Mouse (Mus musculus): Measurements from ENCODE around the gene S100a6. TPM values are rescaled to one million over a fixed set of nuclear protein-coding genes. Genes with fewer than 3 reads are reported as not detected.

The S100a6 gene
- total RNA-seq, 2 experiments from 2014 or later, result 70.8 to 84.4 TPM

- no peak for DNase-seq (ENCODE audit: low spot score)
- intact Hi-C loops (cut with DNase I), result loop anchor here (5.0 kb wide), 1 partner anchor 43 kb away; no protein-coding TSS in a partner anchor
These were observed 51.5 kb downstream of the S100a6 start for GRCm38 (mm10) chr3:90664219-90664618.

DNA sequence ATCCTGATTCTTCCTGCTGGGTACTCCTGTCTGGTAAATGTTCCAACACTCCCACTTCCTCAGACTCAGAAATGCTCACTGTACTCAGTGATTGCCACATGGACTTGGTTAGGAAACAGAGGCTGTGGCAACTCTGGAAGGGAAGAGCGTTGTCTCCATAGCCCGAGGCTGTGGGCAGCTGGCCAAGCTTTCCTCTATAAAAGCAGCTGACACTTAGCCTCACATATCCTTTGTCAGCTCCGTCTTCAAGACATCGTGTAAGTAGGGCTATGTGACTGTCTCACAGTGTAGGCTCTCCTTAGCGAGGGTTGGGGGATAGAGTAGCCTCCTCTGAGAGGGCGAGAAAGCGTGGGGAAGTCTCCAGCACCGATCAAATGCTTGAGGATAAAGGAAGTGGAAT lies 56.2 kb downstream of the S100a6 start, which contains the start of gene S100a8:
S100a8 (plus strand) TSS at position 133 of the 400 bp plus-strand sequence.
- DNase-seq (ENCODE audit: low spot score), result no peak
- intact Hi-C loops (cut with DNase I), result no loop called here

Other genes starting within 250 kb of the S100a6 start
- 1 to 10 TPM in 1 of 2 experiments, under 1 TPM in 1; 0.78 to 1.4 TPM for gene Slc27a3, start 222.9 kb upstream of the S100a6 start, total RNA-seq (2021)
- 10 to 100 TPM; 25.2 to 26.9 TPM for gene Ints3, start 179.3 kb upstream of the S100a6 start, total RNA-seq (2021)
- gene Npr1, start 147.0 kb upstream of the S100a6 start, total RNA-seq (2021), result 10 to 100 TPM; 17.2 to 18.8 TPM
- gene Ilf2, start 136.8 kb upstream of the S100a6 start, total RNA-seq (2021), result 10 to 100 TPM; 31.5 to 33.4 TPM
- 10 to 100 TPM; 59.5 to 62.6 TPM for gene Snapin, start 121.8 kb upstream of the S100a6 start, total RNA-seq (2021)
- 100 to 1,000 TPM; 100 to 113 TPM for gene Chtop, start 103.4 kb upstream of the S100a6 start, total RNA-seq (2021)
- 100 to 1,000 TPM; 777 to 804 TPM for gene S100a1, start 98.5 kb upstream of the S100a6 start, total RNA-seq (2021)
- 10 to 100 TPM; 27.1 to 29.7 TPM for gene S100a13, start 98.4 kb upstream of the S100a6 start, total RNA-seq (2021)
- under 1 TPM; 0.23 to 0.48 TPM for gene S100a14, start 86.0 kb upstream of the S100a6 start, total RNA-seq (2021)
- 10 to 100 TPM; 71.3 to 74.7 TPM for gene S100a16, start 75.6 kb upstream of the S100a6 start, total RNA-seq (2021)
- gene S100a3, start 52.3 kb upstream of the S100a6 start, total RNA-seq (2021), result not detected
- gene S100a2, start 22.6 kb upstream of the S100a6 start, total RNA-seq (2021), result not detected
- gene Gm42674, start 11.0 kb upstream of the S100a6 start, total RNA-seq (2021), result not detected
- gene S100a4, start 9.1 kb upstream of the S100a6 start, total RNA-seq (2021), result 10 to 100 TPM in 1 of 2 experiments, 1 to 10 TPM in 1; 8.0 to 11.2 TPM
- not detected for gene S100a5, start 4.4 kb upstream of the S100a6 start, total RNA-seq (2021)
- under 1 TPM; 0.28 to 0.60 TPM for gene S100a7a, start 41.1 kb downstream of the S100a6 start, total RNA-seq (2021)
- gene S100a8, start 56.1 kb downstream of the S100a6 start, total RNA-seq (2021), result 1 to 10 TPM in 1 of 2 experiments, under 1 TPM in 1; 0.61 to 1.6 TPM
- gene S100a9, start 82.8 kb downstream of the S100a6 start, total RNA-seq (2021), result 1 to 10 TPM; 1.3 to 1.5 TPM
- gene Pglyrp4, start 114.0 kb downstream of the S100a6 start, total RNA-seq (2021), result not detected
- not detected for gene Gm5849, start 165.0 kb downstream of the S100a6 start, total RNA-seq (2021)